Mouse (Mus musculus) kidney, embryonic 14.5 days (tissue): ENCODE measurements at regions not wholly inside any gene's neighbourhood (a gene's known extent, or its start where the extent isn't known, plus 50 kb on each side); places are given as distances from the start of the nearest gene placed in this dataset.
A peak's percentile ranks its signal among the peaks of the same experiment; 100 is the strongest.

ENCODE experiments used
- ATAC-seq: fragments of 200-750 bp; cut with Nextera tagmentation; 2 replicates; pipeline ENCODE4 v1.8.0; 2017; ENCODE audit warnings: moderate number of reproducible peaks, mild to moderate bottlenecking, moderate TSS enrichment, moderate library complexity; ENCODE audit not compliant: low FRiP score, low TSS enrichment
- H3K27ac ChIP-seq: fragments of 300-500 bp; sonication (generic); 2 replicates; pipeline ENCODE4 v1.5.1; 2014; ENCODE audit warnings: low read depth, mild to moderate bottlenecking, low read length, moderate library complexity, mixed read lengths
- H3K27me3 ChIP-seq: fragments of 300-500 bp; sonication (generic); 2 replicates; pipeline ENCODE4 v1.6.1; 2014; ENCODE audit warnings: mild to moderate bottlenecking, low read length; ENCODE audit not compliant: control insufficient read depth, insufficient read depth
- H3K36me3 ChIP-seq: fragments of 300-500 bp; sonication (generic); 2 replicates; pipeline ENCODE4 v1.6.1; 2014; ENCODE audit warnings: low read length, mixed read lengths; ENCODE audit not compliant: control insufficient read depth, insufficient read depth
- H3K4me1 ChIP-seq: fragments of 300-500 bp; sonication (generic); 2 replicates; pipeline ENCODE4 v1.6.1; 2014; ENCODE audit warnings: low read length, mixed read lengths; ENCODE audit not compliant: control insufficient read depth, insufficient read depth
- H3K4me2 ChIP-seq: fragments of 300-500 bp; sonication (generic); replicated peaks from 2 replicates; pipeline ENCODE4 v1.6.1; 2014; ENCODE audit warnings: low read depth, mild to moderate bottlenecking, low read length
- H3K4me3 ChIP-seq: fragments of 300-500 bp; sonication (generic); 2 replicates; pipeline ENCODE4 v1.5.1; 2014; ENCODE audit warnings: mild to moderate bottlenecking, low read length
- H3K9ac ChIP-seq: fragments of 300-500 bp; sonication (generic); 2 replicates; pipeline ENCODE4 v1.6.1; 2014; ENCODE audit warnings: low read depth, mild to moderate bottlenecking, low read length, moderate library complexity
- H3K9me3 ChIP-seq: fragments of 300-500 bp; sonication (generic); 2 replicates; pipeline ENCODE4 v1.6.1; 2016; ENCODE audit warnings: low read length; ENCODE audit not compliant: control insufficient read depth
- WGBS: fragments of 180-500 bp; shearing (Covaris S2); extraction: QIAGEN DNeasy Blood & Tissue Kit; methylation state at CpG from one replicate; pipeline ENCODE4 v1.1.7; 2014; 5-methylcytosine and 5-hydroxymethylcytosine counted together

- ATAC-seq, result no peak
- Histone ChIP-seq H3K4me3 (no peak overlapping the region), H3K4me2 (no peak overlapping the region), H3K27ac (no peak overlapping the region), H3K9ac (no peak overlapping the region), H3K4me1 (peaks cover 4% of the 10 kb centered on the region), H3K27me3 (no peaks in the 10 kb centered on the region), H3K9me3 (no peaks in the 10 kb centered on the region), H3K36me3 (no peaks in the 10 kb centered on the region)
- 83% methylated on average over 8 of the region's 8 CpGs for WGBS
Observed at GRCm38 (mm10) chr11:113095625-113096024, 313.6 kb downstream of the Sox9 start.

GRCm38 (mm10) chr11:113096209-113096608, 314.2 kb downstream of the Sox9 start:
- H3K27ac ChIP-seq, result no peak overlapping the region
- no peaks in the 10 kb centered on the region for H3K27me3 ChIP-seq
- no peak overlapping the region for H3K4me2 ChIP-seq
- H3K9ac ChIP-seq, result no peak overlapping the region
- WGBS, result 59% methylated on average over 8 of the region's 8 CpGs
- H3K4me1 ChIP-seq, result peaks cover 8% of the 10 kb centered on the region
- ATAC-seq, result no peak
- no peaks in the 10 kb centered on the region for H3K9me3 ChIP-seq
- no peak overlapping the region for H3K4me3 ChIP-seq
- no peaks in the 10 kb centered on the region for H3K36me3 ChIP-seq

DNA sequence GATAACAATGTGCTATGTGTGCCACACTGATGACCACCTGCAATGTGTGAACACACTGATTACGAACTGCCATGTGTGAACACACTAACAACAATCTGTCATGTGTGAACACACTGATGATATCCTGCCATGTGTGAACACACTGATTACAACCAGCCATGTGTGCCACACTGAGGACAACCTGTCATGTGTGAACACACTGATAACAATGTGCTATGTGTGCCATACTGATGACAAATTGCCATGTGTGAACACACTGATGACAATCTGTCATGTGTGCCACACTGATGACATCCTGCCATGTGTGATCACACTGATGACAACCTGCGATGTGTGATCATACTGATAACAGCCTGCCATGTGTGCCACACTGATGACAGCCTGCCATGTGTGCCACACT, 316.3 kb downstream of the Sox9 start:
- Histone ChIP-seq H3K4me3 (no peak overlapping the region), H3K4me1 (peaks cover 23% of the 10 kb centered on the region; the same call in 1 of the 2 replicates), H3K9me3 (no peaks in the 10 kb centered on the region), H3K27ac (no peak overlapping the region), H3K36me3 (no peaks in the 10 kb centered on the region), H3K9ac (no peak overlapping the region), H3K4me2 (no peak overlapping the region), H3K27me3 (no peaks in the 10 kb centered on the region; the same call in 1 of the 2 replicates)
- 96% methylated on average over 2 of the region's 2 CpGs for WGBS
- no peak for ATAC-seq

DNA sequence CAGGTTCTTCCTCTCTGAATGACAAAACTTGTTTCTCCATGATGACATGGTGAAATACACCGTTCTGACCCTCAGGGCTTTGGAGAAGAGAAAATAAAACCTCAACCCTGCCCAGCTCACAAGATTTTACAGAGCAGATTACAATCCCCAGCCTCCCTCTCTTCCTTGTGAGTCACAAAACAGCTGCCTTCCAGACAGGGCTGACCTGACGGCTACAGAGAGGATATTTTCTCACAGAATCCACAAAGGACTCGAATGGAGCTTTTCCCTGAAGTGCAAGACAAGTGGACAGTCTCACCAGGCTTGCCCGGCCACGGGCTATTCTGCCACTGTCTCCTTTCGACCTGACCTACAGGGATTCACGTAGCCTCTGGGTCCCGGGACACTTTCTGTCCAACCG, 318.8 kb downstream of the Sox9 start:
- H3K27me3 ChIP-seq, result peaks cover 3% of the 10 kb centered on the region
- ATAC-seq, result no peak
- no peaks in the 10 kb centered on the region for H3K9me3 ChIP-seq
- H3K4me3 ChIP-seq, result no peak overlapping the region
- H3K36me3 ChIP-seq, result no peaks in the 10 kb centered on the region
- no peak overlapping the region for H3K27ac ChIP-seq
- H3K4me1 ChIP-seq, result peaks cover 31% of the 10 kb centered on the region
- no peak overlapping the region for H3K9ac ChIP-seq
- no peak overlapping the region for H3K4me2 ChIP-seq
- 36% methylated on average over 9 of the region's 9 CpGs for WGBS

GRCm38 (mm10) chr11:113101534-113101933, 319.5 kb downstream of the Sox9 start:
- ATAC-seq, result no peak
- Histone ChIP-seq H3K4me2 (no peak overlapping the region), H3K4me3 (no peak overlapping the region), H3K27me3 (peaks cover 3% of the 10 kb centered on the region), H3K9me3 (no peaks in the 10 kb centered on the region), H3K9ac (0 out of 2 replicates have a peak overlapping the region, but pooled peaks have one; percentile 18), H3K4me1 (peaks cover 27% of the 10 kb centered on the region), H3K36me3 (no peaks in the 10 kb centered on the region), H3K27ac (no peak overlapping the region)
- 63% methylated on average over 11 of the region's 11 CpGs for WGBS

DNA sequence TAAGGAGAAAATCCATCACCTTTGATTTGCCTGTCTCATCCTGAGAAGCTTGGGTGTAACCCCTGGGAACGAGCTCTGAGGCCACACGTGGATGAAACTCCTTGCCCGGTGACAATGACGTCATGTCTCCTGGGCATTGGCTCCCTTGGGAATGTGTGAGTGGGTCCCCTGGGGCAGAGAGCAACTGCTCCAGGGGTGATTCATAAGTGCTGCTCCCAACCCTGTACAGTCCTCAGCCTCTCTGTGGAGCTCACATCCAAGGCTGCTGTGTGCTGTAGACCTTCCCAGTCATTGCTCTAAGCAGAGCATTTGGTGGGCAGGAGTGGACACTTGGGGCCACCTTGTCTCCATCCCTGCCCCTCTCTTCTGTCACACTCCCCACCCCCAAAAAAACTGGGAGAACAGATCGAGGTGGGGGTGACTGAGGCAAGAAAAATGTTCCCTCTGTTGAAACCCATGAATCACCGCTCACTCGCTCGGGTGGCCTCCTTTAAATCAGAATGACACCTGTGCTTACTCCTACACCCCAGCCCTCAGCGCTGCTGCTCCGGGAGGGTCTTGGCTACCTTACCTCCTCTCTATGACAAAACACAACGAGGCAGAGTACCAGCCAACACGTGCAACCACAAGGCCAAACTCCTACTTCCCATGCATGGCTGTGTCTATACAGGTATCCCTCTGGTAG, 321.3 kb downstream of the Sox9 start:
- 0 out of 2 replicates have a peak, but pooled peaks have one; percentile 18 for ATAC-seq
- 30% methylated on average over 12 of the region's 12 CpGs for WGBS
- H3K36me3 ChIP-seq, result no peaks in the 10 kb centered on the region
- peaks cover 3% of the 10 kb centered on the region for H3K27me3 ChIP-seq
- peaks cover 43% of the 10 kb centered on the region for H3K4me1 ChIP-seq
- H3K9ac ChIP-seq, result no peak overlapping the region
- no peak overlapping the region for H3K4me3 ChIP-seq
- no peak overlapping the region for H3K4me2 ChIP-seq
- no peaks in the 10 kb centered on the region for H3K9me3 ChIP-seq
- H3K27ac ChIP-seq, result no peak overlapping the region

DNA sequence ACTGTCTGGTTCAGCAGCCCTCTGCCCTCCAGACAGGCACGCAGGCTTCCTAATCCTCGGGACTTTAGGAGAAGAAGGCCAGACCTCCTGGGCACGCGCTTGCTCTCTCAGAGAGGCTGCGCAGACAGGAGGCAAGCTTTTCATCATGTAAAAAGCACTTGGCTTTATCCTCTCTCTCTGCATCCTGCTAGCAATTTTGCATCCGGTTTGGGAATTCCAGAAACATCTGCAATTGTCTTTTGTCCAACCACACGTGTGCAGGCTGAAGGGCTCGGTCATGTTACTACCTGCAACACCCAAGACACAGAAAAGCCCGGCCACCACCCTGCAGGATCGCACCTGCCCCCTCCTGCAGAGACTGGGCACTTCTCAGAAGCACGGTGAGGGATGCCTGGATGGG, 323.3 kb downstream of the Sox9 start:
- H3K36me3 ChIP-seq, result no peaks in the 10 kb centered on the region
- H3K27me3 ChIP-seq, result peaks cover 3% of the 10 kb centered on the region
- no peak for ATAC-seq
- WGBS, result 83% methylated on average over 11 of the region's 11 CpGs
- no peak overlapping the region for H3K9ac ChIP-seq
- no peak overlapping the region for H3K4me3 ChIP-seq
- H3K9me3 ChIP-seq, result no peaks in the 10 kb centered on the region
- H3K4me2 ChIP-seq, result no peak overlapping the region
- H3K4me1 ChIP-seq, result peaks cover 51% of the 10 kb centered on the region
- no peak overlapping the region for H3K27ac ChIP-seq

DNA sequence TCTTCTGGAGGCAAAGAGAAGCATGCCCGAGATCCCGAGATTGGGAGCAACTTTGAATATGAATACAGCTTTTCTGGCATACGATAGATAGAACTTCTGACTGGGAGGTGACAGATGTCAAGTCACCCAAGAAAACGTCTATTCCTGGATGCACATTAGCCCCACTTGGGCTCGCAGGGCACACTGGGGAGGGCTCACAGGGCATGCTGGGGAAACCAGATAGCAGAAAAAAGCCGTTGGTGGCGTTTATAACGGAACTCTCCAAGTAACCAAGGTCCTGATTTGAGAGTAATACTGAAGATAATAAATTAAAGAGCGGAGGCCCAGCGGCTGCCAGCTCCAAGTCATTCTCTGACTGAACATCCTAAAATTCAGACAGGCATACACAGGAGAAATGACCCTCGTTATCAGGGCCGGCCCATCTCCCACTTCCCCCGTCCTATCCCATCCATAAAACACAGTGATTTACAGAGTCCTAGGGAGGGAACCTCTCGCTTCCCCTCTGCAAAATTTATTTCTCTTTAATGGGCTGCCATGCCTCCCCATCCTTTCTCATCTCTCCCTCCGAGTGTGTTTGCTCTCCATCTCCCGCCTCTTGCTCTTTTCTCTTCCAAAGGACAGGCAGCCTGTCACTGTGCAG, 325.3 kb downstream of the Sox9 start:
- Histone ChIP-seq H3K4me2 (0 out of 2 replicates have a peak overlapping the region, but pooled peaks have one; percentile 13), H3K4me3 (no peak overlapping the region), H3K9ac (no peak overlapping the region), H3K27ac (no peak overlapping the region), H3K4me1 (peaks cover 43% of the 10 kb centered on the region), H3K27me3 (peaks cover 3% of the 10 kb centered on the region), H3K36me3 (no peaks in the 10 kb centered on the region), H3K9me3 (no peaks in the 10 kb centered on the region)
- 14% methylated on average over 16 of the region's 16 CpGs for WGBS
- ATAC-seq, result peak; percentile 86

- ATAC-seq, result peak; percentile 3; the same call in 1 of the 2 replicates
- Histone ChIP-seq H3K9ac (no peak overlapping the region), H3K4me3 (no peak overlapping the region), H3K4me1 (peaks cover 40% of the 10 kb centered on the region), H3K9me3 (no peaks in the 10 kb centered on the region), H3K36me3 (no peaks in the 10 kb centered on the region), H3K4me2 (0 out of 2 replicates have a peak overlapping the region, but pooled peaks have one; percentile 13), H3K27me3 (peaks cover 3% of the 10 kb centered on the region; the same call in 1 of the 2 replicates), H3K27ac (no peak overlapping the region)
- 40% methylated on average over 10 of the region's 10 CpGs for whole genome bisulfite sequencing
Observed at GRCm38 (mm10) chr11:113107966-113108699, 326.1 kb downstream of the Sox9 start.
